Mouse (Mus musculus): ENCODE measurements around the gene Irf5.
"Not testable (repeated sequence)": the region's sequence is repeated elsewhere in the genome, so short reads cannot be mapped to it uniquely, and the experiment has no call there.

Irf5 gene

DNA sequence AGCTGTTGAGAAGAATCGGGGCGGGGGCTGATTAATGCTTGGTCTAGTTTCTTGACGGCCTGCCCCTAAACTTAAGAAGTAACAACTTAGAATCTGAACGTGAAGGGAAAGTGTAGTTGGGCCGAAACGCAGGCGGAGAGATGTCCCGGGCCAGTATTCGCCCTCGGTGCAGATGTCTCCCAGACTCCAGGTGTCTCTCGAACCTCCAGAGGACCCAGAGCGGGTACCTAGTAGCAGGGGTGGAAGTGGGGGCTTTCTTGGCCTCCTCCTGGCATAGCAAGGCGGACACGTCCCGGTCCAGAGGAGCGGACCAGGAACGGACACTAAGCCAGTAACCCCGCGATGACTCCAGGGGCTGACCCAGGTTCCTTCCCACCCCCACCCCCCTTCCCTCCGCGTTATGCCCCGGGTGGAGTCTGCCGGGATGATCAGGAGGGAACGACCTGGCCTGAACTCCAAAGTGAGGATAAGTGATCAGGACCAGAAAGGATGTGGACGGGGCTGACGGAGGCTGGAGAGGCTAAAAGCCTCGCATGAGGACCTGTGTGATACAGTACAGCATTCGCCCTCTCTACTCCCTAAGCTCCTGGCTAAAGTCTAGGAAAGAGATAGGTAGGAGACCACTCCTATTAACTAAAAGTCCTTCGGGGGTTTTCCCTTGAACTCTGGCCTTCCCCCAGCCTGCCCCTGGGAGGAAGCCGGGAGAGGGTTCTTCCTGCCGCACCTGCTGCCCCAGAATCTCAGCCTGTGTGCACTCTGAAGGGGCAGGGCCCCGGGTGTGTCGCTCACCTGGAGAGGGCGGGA is 1.1 kb downstream of the Irf5 start:
- DNase-seq, result no peak

DNA sequence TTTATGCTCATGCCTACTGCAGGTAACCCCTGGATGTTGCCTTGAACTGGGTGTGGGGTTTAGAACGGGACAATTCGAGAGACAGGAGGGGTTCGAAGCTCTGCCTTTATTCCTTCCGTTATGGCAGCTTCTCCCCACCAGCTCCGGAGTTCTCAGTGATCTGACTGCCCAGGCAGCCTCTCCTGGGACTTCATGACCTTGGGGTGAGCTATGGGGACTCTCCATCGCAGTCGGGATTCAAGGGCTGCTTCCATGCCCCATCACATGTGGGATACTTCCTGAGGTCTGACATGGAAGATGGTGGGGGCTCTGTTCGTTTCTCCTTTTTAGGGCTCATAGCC is 1.7 kb downstream of the Irf5 start:
- no peak for DNase-seq

DNA sequence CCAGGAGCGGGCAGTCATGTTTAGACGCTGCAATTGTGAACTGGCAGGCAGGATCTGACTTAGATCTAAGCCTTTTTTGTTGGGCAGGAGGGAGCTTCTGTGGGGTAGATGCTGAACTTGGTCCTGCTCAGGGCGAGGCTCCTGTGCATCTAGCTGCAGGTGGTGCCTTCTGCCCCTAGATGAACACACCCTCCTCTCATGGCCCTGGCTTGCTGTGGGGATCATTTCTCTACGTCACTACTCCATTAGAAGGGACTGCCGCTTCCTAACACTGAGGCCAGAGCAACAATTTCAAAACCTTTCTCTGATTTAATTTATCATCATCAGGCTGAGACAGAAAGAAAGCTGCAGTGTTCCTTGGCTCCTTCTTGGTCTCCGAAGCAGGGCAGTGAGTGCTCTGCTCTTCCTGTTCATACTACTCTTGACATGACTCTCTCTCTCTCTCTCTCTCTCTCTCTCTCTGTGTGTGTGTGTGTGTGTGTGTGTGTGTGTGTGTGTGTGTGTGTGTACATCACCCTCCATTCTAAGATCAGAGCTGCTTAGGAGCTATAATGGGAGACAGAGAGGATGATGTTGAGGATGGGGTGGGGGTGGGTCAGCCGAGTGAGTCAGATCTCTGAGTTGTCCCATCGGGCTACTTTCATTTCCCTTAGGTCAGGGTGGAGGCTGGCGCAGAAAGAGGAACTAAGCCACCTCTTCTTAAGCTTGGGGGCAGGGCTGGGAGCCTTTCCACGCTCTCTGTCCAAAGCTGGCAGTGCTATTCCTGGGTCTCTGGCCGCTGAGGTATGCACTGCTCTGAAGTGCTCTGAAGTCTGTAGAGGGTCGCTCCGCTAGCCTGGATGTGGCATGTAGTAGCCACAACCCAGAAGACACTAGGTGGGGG is 2.4 kb downstream of the Irf5 start:
- no peak for DNase-seq

DNA sequence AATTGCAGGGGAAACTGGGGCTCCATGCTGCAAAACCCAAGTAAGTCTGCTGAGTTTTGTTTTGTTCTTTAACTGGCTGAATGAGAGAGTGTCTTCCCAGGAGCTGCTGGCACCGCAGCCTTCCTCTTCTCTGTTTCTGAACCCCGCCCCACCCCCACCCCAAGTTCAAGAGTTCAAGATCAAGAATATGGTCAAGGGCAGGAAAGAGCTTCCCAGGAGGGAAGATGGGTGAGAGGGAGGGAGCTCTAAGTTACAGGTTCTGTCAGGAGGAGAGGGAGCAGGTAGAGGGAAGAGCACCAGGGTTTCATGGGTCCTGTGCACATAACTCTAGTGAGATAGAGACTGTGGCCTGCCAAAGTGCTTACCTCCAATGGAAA is 3.0 kb downstream of the Irf5 start:
- DNase-seq, result no peak

DNA sequence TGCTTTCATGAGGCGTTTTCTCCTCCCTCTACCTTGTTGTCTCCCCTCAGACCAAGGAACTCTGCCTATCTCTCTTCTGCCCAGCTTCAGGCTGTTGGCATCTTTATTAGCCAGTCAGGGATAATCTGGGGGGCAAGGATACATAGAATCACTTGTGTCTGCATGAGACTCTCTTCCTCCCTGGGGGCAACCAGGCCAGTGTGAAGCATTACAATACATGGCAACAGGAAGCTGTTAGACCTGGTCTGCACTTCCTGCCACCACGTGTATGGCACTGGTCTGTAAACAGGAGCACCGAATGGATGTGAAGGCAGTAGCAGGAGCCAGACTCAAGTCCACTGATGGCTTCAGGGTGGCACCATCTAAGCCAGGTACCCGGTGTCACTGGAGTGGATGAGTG is 3.6 kb downstream of the Irf5 start:
- DNase-seq, result no peak

DNA sequence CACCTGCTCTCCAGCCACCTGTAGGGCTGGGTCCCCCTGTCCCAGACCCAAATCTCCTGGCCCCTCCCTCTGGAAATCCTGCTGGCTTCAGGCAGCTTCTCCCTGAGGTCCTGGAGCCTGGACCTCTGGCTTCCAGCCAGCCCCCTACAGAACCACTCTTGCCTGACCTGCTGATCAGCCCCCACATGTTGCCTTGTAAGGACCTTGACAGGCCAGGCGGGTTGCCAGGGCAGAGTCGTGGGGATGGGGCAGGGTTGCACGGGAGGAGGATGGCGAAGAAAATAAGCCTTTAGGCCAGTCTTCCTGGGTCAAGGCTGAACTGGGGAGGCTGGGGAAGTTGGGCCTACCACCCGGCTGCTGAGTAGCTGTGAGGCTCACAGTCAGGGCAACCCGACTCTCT is 8.9 kb downstream of the Irf5 start:
- DNase-seq, result peak; percentile 73 to 87

DNA sequence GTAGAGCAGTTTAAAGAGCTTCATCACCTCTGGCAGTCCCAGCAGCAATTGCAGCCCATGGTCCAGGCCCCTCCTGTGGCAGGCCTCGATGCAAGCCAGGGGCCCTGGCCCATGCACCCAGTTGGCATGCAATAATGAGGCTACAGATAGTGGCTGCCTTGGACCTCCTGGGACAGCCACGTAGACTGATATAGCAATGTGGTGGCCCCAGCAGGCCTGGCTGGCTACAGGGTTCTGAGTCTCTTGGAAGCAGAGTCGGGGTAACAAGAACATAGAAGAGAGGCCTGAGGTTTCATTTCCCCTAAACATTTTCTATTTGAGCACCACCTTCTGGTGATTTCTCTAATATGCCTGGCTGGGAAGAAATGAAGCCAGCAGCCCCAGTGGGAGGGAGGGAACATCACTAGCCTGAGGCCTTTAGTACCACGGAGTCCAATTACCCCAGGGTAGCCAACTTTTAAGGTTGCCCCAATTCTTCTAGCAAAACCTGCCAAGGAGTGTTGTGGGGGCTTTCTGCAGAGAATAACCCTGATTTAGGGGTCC is 10.3 kb downstream of the Irf5 start:
- DNase-seq, result no peak

DNA sequence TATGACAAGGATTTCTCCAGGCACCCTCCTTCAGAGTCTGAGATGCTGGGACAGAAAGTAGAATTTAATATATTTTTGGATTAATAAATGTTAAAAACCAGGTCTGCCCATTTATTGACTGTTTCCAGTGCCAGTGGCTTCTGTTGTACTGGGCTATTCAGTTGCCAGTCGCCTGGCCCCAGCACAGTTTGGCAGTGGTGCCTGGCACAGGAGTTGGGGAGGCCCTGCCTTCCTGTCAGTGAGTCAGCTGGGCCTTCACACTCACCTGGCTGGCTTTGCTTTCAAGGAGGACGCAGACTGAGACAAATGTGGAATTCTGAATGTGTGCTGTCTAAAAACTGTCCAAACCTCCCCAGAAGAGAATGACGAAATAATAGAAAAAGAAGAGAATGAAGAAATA is 10.8 kb downstream of the Irf5 start:
- no peak for DNase-seq

DNA sequence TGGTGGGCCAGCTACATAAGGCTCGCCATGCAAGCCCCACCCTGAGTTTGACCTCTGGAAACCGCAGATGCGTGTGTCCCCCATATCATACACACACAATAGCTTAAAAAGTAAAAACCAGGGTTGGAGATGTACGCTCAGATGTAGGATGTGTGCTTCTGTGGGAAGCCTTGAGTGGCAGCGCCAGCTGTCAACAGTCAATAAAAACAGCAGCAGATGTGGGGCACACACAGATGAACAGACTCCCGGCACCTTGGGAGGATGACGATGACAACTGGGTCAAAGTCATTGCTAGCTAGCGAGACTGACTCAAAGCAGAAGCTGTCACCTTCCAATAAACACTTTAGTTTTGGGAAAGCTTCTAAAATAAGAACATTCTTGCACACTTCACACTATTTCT is 13.1 kb downstream of the Irf5 start:
- DNase-seq, result no peak

DNA sequence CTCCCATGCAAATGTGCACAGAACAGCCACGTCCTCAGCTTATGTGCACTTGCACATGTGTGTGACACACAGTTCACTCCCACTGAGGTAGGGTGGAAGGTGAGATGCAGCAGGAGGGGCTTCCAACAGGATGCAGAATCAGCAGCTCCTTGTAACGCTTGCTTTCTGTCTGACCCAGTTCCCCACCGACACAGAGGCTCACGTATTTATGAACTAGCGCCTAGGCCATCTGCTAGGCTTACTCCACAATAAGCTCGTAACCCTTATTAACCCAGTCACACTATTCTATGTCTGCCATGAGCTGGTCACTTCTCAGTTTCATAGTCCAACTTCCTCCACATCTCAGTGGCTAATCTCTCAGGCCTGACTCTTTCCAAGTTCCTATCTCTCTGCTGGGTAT is 13.8 kb downstream of the Irf5 start:
- no peak for DNase-seq

DNA sequence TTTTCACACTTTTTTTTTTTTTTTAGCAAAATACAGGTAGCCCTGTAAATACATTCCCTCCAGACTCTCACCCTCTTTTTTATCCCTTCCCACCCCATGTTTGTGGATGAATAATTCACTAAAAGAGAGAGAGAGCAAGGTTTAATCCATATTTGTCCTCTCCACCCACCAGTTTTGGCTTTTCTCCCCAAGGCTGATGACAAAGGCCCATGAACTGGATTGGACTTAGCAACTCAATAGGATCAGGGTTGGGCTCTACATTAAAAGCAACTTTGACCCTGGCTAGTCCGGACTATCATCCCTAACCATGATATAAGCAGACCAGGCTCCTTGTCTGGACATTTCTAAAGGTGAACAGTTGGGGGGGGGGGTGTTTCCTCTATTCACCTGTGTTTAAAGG is 14.5 kb downstream of the Irf5 start:
- peak in 1 of 2 experiments; percentile 42 for DNase-seq

DNA sequence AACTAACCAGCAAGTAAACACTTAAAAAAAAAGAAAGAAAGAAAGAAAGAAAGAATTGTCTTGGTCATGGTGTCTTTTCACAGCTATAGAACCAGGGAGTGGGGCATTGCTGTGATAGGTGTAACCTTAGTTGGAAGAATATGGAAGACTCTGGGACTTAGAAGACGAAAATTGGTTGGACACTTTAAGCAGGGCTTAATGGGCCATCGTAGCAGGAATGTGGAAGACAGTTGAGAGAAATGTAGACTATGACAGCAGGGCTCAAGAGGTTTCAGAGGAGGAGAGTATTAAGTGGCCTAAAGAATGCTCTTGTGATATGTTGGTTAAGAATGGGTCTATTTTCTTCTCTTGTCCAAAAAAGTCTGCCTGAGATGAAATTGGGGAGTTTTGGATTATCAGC is 19.2 kb downstream of the Irf5 start:
- no peak for DNase-seq

DNA sequence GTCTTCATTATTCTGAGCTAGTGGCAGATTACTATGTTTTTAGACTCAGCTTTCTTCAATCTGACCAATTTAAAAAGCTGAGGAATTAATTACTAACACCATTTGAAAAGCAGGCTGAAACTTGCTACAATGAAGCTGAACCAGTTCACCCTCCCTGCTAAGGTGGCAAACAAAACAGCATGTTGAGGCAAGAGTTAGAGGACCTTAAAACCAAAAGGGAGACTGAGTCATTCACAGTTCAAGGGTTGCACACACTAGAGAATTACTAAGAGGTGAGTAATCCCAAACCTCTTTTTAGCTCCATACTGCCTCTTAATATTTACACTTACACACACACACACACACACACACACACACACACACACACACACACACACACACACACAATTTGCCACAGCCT is 21.2 kb downstream of the Irf5 start:
- no peak for DNase-seq

DNA sequence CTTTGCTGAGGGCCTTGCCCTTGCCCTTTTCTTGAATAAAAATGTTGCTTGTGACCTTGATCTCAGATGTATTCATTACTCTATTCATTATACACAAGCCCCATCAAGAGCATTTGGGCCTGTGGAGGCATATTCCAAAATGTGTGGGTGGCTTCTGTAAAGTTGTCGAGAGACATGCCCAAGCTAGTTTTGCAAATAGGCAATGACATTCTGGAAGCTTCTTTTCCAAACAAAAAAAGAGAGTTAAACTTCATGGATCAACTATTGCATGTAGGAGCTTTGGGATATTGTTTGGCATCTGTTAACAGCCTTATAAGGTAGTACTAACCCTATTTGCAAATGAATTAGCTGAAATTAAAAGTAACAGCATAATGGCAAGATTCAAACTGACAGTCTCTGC is 21.7 kb downstream of the Irf5 start:
- no peak for DNase-seq

DNA sequence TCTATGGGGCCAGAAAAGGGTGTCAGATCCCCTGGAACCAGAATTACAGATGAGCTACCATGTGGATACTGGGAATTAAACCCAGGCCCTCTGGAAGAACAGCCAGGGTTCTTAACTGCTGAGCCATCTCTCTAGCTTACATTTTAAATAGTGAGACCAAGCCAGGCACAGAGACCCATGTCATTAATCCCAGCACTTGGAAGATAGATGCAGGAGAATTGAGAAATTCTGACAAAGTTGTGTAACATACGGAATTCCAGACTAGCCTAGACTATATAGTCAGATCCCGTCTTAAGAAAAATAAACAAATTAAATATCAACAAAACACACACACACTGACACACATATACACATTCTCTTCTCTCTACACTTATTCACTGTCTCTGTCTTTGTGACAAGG is 26.1 kb downstream of the Irf5 start:
- DNase-seq, result no peak

DNA sequence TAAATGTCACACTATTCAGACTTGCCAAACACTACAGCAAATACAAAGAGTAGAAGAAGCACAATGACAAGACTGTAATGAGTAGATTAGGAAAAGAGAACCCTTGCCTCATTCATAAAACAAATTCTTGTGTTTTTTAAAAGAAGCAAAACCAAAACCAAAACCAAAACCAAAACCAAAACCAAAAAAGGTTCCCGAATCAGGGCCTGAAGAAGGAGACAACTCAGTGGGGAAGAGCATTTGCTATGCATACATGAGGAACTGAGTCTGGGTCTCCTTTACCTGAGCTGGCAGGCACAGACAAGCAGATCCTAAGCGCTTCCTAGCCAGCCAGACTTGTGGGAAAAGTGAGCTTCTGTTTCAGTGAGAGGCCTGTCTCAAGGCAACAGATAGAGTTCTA is 30.7 kb downstream of the Irf5 start:
- DNase-seq, result no peak

DNA sequence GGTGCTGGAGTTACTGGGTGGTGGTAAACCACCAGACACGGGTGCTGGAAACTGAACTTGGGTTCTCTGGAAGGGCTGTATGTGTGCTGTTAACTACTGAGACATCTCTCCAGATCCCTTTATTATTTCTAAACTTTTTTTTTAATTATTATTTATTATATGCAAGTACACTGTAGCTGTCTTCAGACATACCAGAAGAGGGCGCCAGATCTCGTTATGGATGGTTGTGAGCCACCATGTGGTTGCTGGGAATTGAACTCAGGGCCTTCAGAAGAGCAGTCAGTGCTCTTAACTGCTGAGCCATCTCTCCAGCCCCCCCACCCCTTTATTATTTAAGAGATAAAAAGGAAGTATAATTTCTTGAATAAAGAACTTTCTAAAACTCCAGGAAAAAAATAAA is 50.0 kb downstream of the Irf5 start:
- DNase-seq, result not testable (repeated sequence)

DNA sequence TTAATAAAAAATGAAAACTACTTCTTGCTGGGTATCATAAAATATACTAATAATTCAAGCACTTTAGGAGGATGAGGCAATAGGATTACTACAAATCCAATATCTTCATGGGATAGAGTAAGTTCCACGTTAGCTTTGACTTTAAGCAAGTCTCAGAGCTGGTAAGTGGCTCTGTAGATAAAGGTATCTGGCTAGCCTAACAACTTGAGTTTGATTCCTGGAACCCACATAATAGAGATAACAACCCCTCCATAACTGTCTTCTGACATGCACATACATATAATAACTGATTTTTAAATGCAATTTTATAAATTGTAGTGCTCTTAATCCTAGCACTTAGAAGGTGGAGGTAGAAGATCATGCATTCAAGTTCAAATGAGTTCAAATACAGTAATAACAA is 54.3 kb downstream of the Irf5 start:
- no peak for DNase-seq

DNA sequence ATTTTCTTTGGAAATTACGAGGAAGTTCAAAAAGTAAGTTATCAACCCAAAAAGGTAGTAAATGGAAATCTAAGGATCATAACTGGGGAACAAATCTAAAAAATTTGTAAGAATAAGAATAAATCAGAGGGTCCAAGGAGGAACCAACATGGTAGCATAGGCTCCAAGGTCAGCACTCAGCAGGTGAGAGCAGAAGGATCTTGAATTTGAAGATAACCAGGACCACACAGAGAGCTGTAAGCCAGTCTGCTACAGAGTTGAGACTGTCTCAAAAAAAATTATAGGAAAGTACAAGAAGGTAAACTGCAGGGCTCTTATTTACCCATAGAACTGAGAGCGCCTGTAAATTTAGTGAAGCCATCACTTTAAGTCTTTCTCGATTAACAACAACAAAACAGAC is 54.8 kb downstream of the Irf5 start:
- no peak for DNase-seq
